Mouse (Mus musculus): ENCODE measurements around the gene Paqr3.

The Paqr3 gene

GRCm38 (mm10) chr5:97092970-97093369 lies 18.4 kb downstream of the Paqr3 start:
- Histone ChIP-seq H3K27me3 (ENCODE audit: control insufficient read depth, insufficient read depth, low read length, poor library complexity, severe bottlenecking) (no peaks in the 10 kb centered on the region), H3K36me3 (ENCODE audit: control insufficient read depth, insufficient read depth, low read length, poor library complexity, severe bottlenecking) (peaks cover 7% of the 10 kb centered on the region; the same call in 1 of the 2 replicates)
- no peak for DNase-seq (ENCODE audit: low read depth, low spot score)

GRCm38 (mm10) chr5:97090034-97090784 lies 21.2 kb downstream of the Paqr3 start:
- Histone ChIP-seq H3K36me3 (ENCODE audit: control insufficient read depth, insufficient read depth, low read length, poor library complexity, severe bottlenecking) (peaks cover 14% of the 10 kb centered on the region), H3K27me3 (ENCODE audit: control insufficient read depth, insufficient read depth, low read length, poor library complexity, severe bottlenecking) (no peaks in the 10 kb centered on the region)
- peak; percentile 63 for DNase-seq (ENCODE audit: low read depth, low spot score)

- DNase-seq (ENCODE audit: low read depth, low spot score), result no peak
- Histone ChIP-seq H3K27me3 (ENCODE audit: control insufficient read depth, insufficient read depth, low read length, poor library complexity, severe bottlenecking) (no peaks in the 10 kb centered on the region), H3K36me3 (ENCODE audit: control insufficient read depth, insufficient read depth, low read length, poor library complexity, severe bottlenecking) (peaks cover 21% of the 10 kb centered on the region)
Observed at GRCm38 (mm10) chr5:97089426-97089825, 22.0 kb downstream of the Paqr3 start.

GRCm38 (mm10) chr5:97088231-97088630 lies 23.2 kb downstream of the Paqr3 start:
- Histone ChIP-seq H3K27me3 (ENCODE audit: control insufficient read depth, insufficient read depth, low read length, poor library complexity, severe bottlenecking) (no peaks in the 10 kb centered on the region), H3K36me3 (ENCODE audit: control insufficient read depth, insufficient read depth, low read length, poor library complexity, severe bottlenecking) (peaks cover 25% of the 10 kb centered on the region)
- DNase-seq (ENCODE audit: low read depth, low spot score), result no peak

- no peaks in the 10 kb centered on the region for H3K27me3 ChIP-seq (ENCODE audit: control insufficient read depth, insufficient read depth, low read length, poor library complexity, severe bottlenecking)
- H3K36me3 ChIP-seq (ENCODE audit: control insufficient read depth, insufficient read depth, low read length, poor library complexity, severe bottlenecking), result peaks cover 26% of the 10 kb centered on the region
- no peak for DNase-seq (ENCODE audit: low read depth, low spot score)
Observed at GRCm38 (mm10) chr5:97087746-97088145, 23.6 kb downstream of the Paqr3 start.

- Histone ChIP-seq H3K27me3 (ENCODE audit: control insufficient read depth, insufficient read depth, low read length, poor library complexity, severe bottlenecking) (no peaks in the 10 kb centered on the region), H3K36me3 (ENCODE audit: control insufficient read depth, insufficient read depth, low read length, poor library complexity, severe bottlenecking) (peaks cover 28% of the 10 kb centered on the region)
- no peak for DNase-seq (ENCODE audit: low read depth, low spot score)
Observed at GRCm38 (mm10) chr5:97087030-97087630, 24.3 kb downstream of the Paqr3 start.

GRCm38 (mm10) chr5:97085071-97085470 lies 26.3 kb downstream of the Paqr3 start:
- H3K27me3 ChIP-seq (ENCODE audit: control insufficient read depth, insufficient read depth, low read length, poor library complexity, severe bottlenecking), result no peaks in the 10 kb centered on the region
- no peak for DNase-seq (ENCODE audit: low read depth, low spot score)
- peaks cover 28% of the 10 kb centered on the region for H3K36me3 ChIP-seq (ENCODE audit: control insufficient read depth, insufficient read depth, low read length, poor library complexity, severe bottlenecking)

GRCm38 (mm10) chr5:97084541-97084940 lies 26.9 kb downstream of the Paqr3 start:
- no peaks in the 10 kb centered on the region for H3K27me3 ChIP-seq (ENCODE audit: control insufficient read depth, insufficient read depth, low read length, poor library complexity, severe bottlenecking)
- peaks cover 28% of the 10 kb centered on the region for H3K36me3 ChIP-seq (ENCODE audit: control insufficient read depth, insufficient read depth, low read length, poor library complexity, severe bottlenecking)
- DNase-seq (ENCODE audit: low read depth, low spot score), result no peak

- H3K36me3 ChIP-seq (ENCODE audit: control insufficient read depth, insufficient read depth, low read length, poor library complexity, severe bottlenecking), result peaks cover 27% of the 10 kb centered on the region
- no peak for DNase-seq (ENCODE audit: low read depth, low spot score)
- H3K27me3 ChIP-seq (ENCODE audit: control insufficient read depth, insufficient read depth, low read length, poor library complexity, severe bottlenecking), result no peaks in the 10 kb centered on the region
Observed at GRCm38 (mm10) chr5:97083701-97084100, 27.7 kb downstream of the Paqr3 start.

GRCm38 (mm10) chr5:97081481-97081880 lies 29.9 kb downstream of the Paqr3 start:
- no peak for DNase-seq (ENCODE audit: low read depth, low spot score)
- Histone ChIP-seq H3K36me3 (ENCODE audit: control insufficient read depth, insufficient read depth, low read length, poor library complexity, severe bottlenecking) (peaks cover 30% of the 10 kb centered on the region), H3K27me3 (ENCODE audit: control insufficient read depth, insufficient read depth, low read length, poor library complexity, severe bottlenecking) (no peaks in the 10 kb centered on the region)

- Histone ChIP-seq H3K36me3 (ENCODE audit: control insufficient read depth, insufficient read depth, low read length, poor library complexity, severe bottlenecking) (peaks cover 23% of the 10 kb centered on the region), H3K27me3 (ENCODE audit: control insufficient read depth, insufficient read depth, low read length, poor library complexity, severe bottlenecking) (no peaks in the 10 kb centered on the region)
- DNase-seq (ENCODE audit: low read depth, low spot score), result no peak
Observed at GRCm38 (mm10) chr5:97078641-97079040, 32.8 kb downstream of the Paqr3 start.

- peaks cover 21% of the 10 kb centered on the region for H3K36me3 ChIP-seq (ENCODE audit: control insufficient read depth, insufficient read depth, low read length, poor library complexity, severe bottlenecking)
- H3K27me3 ChIP-seq (ENCODE audit: control insufficient read depth, insufficient read depth, low read length, poor library complexity, severe bottlenecking), result no peaks in the 10 kb centered on the region
- DNase-seq (ENCODE audit: low read depth, low spot score), result no peak
Observed at GRCm38 (mm10) chr5:97077676-97078075, 33.7 kb downstream of the Paqr3 start.

- Histone ChIP-seq H3K27me3 (ENCODE audit: control insufficient read depth, insufficient read depth, low read length, poor library complexity, severe bottlenecking) (no peaks in the 10 kb centered on the region), H3K36me3 (ENCODE audit: control insufficient read depth, insufficient read depth, low read length, poor library complexity, severe bottlenecking) (peaks cover 15% of the 10 kb centered on the region)
- no peak for DNase-seq (ENCODE audit: low read depth, low spot score)
Observed at GRCm38 (mm10) chr5:97076167-97076566, 35.2 kb downstream of the Paqr3 start.

- Histone ChIP-seq H3K27me3 (ENCODE audit: control insufficient read depth, insufficient read depth, low read length, poor library complexity, severe bottlenecking) (no peaks in the 10 kb centered on the region), H3K36me3 (ENCODE audit: control insufficient read depth, insufficient read depth, low read length, poor library complexity, severe bottlenecking) (peaks cover 15% of the 10 kb centered on the region)
- no peak for DNase-seq (ENCODE audit: low read depth, low spot score)
Observed at GRCm38 (mm10) chr5:97075476-97076151, 35.8 kb downstream of the Paqr3 start.

- no peak for DNase-seq (ENCODE audit: low read depth, low spot score)
- Histone ChIP-seq H3K36me3 (ENCODE audit: control insufficient read depth, insufficient read depth, low read length, poor library complexity, severe bottlenecking) (peaks cover 29% of the 10 kb centered on the region), H3K27me3 (ENCODE audit: control insufficient read depth, insufficient read depth, low read length, poor library complexity, severe bottlenecking) (no peaks in the 10 kb centered on the region)
Observed at GRCm38 (mm10) chr5:97065746-97066145, 45.6 kb downstream of the Paqr3 start.
